Mouse (Mus musculus): ENCODE data around the gene Sgcd.

Sgcd gene

DNA sequence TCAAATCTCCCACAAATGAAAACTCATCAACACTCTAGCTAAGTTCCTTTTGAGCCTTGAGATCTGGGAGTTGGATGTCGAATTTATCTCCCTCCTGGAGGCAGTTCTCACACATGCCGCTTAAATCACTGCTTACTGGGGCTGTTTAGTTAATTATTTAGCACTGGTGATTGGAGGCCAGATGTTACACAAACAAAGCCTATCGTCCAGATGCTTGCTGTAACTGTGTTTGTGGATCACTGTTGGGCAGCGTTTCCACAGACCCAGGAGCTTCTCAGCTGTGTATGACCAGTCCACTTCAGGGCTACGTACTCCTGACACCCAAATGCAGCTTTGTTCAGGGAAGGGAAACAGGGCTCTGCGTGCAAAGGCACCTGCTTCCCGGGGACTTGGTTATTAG lies 858.8 kb downstream of the Sgcd start:
- DNase-seq = no peak

DNA sequence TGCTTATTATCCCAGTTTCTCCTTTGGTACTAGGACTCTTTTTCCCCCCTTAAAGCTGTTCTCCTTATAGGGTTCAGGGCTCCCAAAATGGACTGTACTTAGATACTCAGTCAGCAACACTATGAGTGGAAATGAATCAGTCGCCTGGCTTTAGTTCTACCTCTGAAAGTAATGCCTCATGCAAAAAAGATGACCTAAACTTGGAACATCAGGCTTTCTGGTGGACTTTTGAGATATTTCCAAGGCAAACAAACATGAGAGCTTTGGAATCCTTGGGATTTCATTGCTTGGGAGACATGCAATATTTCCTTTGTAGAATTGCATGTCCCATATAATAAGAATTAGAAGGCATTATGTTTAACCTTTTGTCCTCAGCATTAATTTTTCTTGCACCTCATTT lies 859.6 kb downstream of the Sgcd start:
- peak; percentile 6 for DNase-seq

DNA sequence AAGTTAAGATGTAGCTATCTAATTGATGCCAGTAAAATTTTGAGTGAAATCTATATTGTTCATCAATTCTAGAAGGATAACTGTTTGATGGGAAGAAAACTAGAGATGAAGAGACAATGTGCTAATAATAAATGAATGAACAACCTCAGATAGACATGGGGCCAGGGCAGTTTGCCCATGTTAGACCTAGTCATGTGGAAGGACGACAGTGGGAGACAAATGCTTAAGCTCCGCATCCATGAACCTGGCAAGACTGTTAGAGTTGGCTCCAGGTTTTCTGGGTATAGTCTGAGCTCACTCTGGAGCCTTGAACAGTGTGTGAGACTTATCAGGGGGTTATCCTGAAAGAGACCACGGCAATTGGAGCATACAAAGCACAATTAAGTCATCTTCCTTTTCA lies 860.4 kb downstream of the Sgcd start:
- no peak for DNase-seq

DNA sequence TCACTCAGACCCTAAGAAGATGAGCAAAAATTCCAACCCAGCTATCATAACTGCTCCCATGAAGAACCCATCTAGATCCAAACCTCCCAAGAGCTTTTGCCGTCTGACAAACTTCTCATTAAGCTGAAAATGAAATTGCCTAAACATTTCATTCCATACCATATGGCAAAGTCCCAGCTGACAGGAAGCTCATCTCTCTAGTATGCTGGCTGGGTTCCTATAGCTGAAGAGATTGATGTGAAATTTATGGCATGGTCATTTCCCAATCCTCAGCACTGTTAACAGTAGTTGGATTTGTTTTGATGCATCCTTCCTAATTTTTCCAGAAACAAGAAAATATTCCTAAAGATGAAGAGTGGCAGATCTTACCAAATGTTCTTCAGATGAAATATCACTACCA lies 867.9 kb downstream of the Sgcd start:
- no peak for DNase-seq

DNA sequence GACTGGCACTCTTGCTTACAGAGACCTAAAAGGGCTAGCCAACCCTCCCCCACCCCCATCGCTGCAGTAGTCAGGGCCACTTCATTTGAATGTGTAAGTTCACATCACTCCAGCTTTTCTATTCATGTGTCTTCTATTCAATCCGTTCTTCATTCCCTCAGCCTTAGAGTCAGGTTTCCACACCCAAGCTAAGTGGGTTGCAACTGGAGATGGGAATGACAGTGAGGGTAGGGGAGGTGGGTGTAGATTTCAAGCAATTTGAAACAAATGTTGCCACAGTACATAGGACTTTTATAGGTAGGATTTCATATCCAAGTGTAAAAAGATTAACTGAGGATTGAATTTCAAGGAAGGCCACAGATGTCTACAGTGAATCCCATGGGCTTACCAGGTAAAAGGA lies 870.9 kb downstream of the Sgcd start:
- DNase-seq = no peak

DNA sequence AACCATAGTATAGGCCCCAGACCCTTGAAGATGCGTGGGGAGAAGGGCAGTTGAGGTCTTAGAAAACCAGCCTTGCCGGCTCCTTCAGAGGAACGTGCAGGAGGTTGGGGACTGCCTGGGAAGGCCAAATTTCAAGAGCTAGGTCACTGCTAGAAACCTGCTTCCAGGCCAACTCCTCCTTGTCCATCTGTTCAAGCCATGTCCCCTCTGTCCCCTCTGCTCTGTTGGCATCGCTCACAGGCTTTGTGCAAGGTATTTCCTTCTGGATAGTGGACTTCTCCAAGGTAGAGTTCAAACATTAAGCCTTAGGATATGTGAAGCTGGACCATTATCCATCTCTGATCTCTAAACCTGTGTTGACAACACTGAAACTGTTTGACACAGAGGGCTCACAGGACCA lies 874.4 kb downstream of the Sgcd start:
- no peak for DNase-seq

DNA sequence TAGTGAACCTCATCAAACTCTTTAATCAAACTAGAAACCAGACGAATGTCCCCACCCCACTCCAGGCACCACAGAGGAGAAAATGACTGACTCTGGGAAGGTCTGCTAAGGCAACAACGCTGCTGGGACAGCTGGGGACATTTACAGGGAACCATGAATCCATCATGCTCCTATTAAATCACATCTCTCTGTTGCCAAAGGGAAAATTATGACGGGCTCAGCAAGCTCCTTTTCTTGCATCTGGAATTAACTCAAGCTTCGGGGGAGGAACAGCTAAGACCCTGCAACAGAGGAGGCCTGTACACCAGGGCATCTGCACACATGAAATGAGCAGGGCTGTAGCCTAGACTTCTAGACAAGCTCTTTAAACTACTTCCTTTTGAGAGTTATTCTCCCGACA lies 875.7 kb downstream of the Sgcd start:
- no peak for DNase-seq

DNA sequence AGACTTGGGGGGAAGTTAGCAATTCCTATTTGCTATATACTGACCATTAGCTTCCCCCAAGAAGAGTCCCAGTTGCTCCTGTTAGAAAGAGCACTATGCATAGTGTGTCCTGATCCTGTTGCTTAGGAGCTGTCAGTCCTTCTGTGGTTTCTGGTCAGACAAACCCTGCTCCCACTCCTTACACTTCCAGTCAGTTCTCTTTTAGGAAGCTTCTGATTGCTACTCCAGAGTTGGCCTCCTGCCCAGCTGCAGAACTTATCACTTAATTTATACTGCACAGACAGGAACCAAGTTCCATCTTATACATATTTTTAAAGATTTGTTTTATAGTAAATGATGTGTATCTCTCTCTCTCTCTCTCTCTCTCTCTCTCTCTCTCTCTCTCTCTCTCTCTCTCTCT lies 878.5 kb downstream of the Sgcd start:
- peak; percentile 3 for DNase-seq

DNA sequence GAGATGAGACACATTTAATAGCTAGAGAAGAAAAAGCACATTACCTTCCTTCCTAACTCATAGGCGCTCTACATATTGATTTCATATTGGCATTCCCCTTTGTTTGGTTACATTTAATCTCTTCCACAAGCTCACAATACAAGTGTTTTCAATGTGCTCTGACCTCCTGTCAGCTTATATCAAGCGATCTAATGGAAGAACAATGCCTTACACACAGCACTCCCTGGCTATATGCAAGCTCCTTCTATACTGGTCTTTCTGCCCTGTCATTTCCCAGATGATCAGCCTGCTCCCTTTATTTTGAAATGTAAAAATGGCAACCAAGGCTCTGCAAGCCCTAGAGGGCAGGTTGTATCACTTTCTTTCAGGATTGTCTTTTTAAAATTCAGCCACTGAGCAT lies 881.1 kb downstream of the Sgcd start:
- DNase-seq = no peak

DNA sequence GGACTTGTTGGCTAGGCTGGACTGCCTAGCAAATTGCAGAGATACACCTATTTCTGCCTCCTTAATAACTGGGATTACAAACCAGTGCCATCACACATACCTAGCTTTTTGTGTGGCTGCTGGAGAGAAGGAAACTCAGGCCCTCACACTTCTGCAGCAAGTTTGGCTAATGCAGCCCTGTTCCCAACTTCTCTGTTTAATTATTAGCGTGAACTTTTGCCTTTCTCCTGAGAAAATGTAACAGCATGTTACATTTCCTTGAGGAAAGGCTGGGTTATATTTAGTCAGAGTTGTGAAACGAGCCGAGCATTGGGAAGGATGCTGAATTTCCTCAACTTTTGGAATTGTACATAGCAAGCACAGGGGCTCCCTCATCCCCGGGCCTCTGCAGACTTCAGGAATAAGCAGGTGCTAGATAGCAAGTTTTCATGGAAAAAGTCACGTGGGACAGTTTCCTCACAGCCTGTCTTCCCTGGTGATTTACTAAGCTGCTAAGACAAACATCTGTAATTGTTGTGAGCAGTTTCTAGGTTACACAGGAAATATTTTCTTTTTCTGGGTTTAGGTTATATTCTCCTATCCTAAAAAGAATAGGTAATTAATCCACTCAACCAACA lies 895.4 kb downstream of the Sgcd start:
- DNase-seq = no peak

DNA sequence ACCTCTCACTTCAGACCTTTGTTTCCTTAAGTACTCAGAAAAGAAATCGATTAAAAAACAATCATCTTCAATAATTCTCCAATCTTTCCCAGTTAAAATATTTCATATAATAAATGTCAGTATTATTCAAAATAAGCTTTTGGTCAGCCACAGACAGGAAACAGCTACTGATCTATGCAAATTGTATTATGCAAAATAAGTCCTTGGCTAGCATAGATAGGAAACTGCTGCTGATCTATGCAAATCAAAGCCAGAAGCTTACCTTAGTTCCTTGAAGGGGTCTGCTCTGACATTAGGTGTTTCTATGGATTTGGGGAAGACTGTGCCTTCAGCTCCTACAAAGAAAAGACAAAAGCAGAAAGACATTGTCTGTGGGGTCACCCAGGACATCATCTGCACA lies 906.3 kb downstream of the Sgcd start:
- no peak for DNase-seq

DNA sequence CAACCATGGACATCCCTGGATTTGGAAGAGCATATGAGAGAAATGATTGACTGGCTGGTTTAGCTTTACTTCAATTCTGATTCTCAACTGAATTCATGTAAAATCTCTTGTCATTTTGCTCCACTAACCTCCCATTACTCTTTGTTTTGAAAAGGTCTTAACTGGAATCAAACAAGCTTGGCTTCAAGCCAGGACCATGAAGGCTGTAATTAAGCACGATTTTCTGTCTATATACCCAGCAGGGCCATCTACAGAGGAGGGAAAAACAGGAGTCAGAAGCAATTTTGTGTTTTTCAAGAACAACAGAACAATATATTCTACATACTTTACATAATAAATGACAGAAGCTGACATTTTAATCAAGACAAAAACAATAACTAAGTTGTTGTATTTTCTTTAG lies 915.2 kb downstream of the Sgcd start:
- no peak for DNase-seq

DNA sequence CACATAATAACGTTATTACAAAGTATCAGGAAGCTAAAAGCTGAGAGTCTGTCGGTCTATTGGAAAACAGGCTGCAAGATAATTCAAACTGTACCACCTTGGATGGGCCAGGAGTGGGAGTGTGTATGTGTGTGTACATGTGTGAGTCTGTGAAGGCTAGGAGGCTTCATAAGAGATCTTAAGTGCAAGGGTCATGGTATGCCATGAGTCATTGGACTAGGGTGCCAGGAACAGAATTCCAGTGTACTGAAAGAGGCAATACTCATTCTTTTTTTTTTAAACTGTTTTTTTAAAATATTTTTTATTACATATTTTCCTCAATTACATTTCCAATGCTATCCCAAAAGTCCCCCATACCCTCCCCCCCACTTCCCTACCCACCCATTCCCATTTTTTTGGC lies 917.6 kb downstream of the Sgcd start:
- DNase-seq = no peak

DNA sequence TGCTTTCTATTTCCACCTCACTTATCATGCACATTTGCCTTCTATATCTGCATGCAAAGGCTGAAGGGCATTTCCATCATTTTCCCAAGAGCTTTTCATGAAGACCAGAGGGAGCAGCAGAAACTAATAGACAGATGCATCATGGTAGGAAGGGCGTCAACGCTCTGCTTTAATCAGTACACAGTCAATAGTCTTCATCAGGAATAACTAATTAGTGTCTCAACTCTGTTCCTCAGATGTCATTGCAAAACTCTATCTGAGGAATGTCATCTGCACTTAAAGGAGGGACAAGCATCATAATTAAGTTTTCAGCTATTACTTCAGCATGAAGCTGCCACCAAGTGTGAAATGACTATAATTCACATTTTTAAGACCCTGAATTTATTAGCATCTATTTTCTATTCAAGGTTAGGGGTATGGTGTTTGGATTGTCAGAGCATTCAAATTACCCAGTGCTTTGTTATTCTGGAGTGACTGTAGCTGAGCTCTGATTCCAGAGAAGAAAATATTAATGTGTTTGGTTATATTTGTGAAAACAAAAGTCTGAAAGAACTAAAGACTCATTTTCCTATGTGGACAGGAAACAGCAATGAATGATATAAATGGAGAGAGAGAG lies 918.9 kb downstream of the Sgcd start:
- DNase-seq = no peak

DNA sequence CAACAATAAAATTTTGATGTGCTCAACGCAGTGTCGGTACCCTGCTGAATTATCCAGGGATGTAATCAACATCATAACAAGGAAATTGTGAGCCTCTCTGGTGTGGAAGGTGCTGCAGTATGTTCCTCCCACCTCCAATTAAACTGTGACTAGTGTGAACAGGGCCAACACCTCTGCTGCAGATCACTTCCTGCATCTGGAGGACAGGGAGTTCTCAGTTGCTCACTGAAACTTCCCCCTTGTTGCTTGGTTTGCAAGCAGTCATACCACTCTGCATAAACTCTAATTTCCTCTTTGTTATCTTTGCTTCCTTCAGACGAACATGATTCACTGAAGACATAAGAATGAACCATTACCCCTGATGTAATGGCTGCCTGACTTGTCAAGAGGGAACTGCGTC lies 925.1 kb downstream of the Sgcd start:
- DNase-seq = no peak

DNA sequence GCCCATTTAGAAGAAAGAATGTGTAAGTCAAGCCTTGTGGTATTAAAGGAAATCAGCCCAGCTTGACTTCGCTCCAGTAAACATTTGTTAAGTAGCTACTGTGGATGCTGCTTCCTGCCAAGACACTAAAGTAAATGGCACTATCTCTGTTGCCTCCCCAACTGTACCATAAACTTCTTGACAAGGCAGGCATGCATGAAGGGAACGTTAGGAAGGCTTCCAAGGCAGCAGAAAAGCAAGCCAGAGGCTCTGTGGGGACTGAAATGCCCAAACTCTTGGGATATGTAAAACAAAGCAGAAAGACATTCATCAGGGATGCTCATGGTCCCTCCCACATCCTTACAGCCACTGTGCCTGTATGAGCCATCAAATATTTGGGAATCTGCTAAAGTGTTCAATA lies 938.4 kb downstream of the Sgcd start:
- DNase-seq = no peak

DNA sequence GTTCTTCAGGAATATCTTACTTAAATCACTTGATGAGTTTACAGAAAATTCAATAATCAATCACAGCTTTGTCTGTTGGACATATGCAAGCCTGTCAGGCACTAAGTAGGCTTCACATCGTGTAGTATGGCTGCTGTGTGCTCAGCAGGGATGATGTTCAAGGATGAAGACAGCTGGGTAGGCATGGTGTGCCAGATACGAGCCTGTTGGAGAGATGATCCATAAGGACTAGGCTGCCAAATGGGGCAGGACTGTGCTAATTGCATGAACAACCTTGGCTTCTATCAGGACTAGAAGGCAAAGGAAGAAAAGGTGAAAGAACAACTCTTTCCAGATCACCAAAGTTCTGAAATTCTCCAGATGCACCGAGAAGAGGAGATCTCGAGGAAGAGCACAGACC lies 939.0 kb downstream of the Sgcd start:
- DNase-seq = no peak

DNA sequence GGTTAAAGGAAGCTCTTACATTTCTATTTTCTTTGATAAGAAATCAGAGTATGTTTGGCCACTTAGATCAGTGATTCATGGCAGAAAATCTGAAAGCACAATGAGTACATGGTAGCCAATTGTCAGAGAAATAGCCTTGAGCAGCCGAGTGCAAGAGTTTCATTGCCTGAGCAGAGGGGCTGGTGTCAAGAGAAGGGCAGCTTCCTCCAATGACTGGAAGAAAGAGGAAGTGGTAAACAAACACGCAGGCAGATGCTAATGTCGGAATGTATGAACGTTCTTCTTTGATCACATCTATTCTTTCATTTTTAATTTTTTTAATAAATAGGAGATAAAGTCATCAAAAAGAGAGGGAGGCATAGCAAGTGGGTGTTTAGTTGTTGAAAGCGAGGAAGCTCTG lies 956.5 kb downstream of the Sgcd start:
- no peak for DNase-seq

DNA sequence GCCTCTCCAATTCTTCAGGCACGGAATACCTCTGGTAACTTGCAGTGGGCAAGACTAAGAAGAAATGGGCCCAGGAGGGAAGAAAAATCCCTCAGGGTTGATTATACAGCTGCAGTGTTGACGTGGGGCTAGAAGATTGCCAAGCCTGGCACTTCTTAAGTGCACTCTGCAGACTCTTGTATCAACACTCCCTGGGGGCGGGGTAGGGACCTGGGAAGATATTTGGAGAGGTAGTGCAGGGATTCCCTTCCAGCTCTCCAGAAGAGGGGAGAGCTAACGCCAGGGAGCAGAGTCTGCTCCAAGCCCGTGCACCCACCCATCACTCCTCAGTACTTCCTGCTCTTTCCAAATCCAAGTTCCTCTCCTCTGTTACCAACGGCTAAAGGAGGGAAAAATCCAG lies 967.9 kb downstream of the Sgcd start:
- DNase-seq = peak; percentile 21

DNA sequence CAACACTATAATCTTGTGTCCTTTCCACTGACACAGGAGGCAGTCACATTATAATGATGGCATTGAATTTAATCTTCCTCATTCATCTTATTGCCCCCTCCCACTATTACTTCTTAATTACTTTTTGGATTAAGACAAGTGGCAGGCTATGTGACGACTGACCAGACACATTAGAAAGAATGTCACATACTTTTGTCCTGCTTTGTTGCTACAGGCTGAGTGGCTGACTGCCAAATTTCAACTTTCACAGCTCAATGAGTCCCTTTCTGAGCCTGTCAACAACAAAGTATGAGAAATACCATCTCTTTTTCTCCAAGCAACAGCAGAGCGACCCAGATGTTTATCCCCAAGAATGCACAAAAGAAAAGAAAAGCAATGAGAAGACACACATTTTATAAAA lies 970.6 kb downstream of the Sgcd start:
- no peak for DNase-seq

DNA sequence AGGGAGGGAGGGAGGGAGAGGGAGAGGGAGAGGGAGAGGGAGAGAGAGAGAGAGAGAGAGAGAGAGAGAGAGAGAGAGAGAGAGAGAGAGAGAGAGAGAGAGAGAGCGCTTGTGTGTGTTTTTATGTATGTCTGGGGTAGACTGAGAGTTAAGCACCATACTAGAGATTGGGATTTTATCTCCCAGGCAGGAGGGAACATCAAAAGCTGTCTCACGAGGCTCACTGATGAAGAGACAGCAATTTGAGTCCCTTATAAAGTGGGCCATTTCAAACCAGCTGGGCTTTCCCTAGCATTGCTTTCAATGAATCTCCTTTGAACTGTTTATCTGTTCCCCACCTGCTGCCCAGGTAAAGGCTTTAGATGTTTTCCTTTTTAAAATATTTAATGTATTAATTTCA lies 973.1 kb downstream of the Sgcd start:
- DNase-seq = no peak

DNA sequence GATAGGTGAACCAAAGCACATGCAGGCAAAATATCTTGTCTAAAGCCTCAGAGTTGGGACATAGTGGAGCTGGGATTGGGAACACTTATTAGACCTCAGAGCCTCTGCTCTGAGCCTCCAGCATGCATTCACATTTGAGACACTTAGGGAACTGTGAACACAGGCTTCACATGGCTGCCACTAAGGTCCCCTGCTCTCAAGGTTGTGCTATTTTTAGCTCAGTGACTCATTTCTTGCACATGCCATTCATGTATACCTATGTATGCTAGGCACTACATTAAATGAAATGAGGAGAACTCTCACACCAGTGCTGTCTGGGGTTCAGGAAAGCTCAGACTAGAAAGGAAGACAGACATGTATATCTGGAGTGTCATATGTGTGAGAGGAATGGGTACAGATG lies 974.5 kb downstream of the Sgcd start:
- no peak for DNase-seq

DNA sequence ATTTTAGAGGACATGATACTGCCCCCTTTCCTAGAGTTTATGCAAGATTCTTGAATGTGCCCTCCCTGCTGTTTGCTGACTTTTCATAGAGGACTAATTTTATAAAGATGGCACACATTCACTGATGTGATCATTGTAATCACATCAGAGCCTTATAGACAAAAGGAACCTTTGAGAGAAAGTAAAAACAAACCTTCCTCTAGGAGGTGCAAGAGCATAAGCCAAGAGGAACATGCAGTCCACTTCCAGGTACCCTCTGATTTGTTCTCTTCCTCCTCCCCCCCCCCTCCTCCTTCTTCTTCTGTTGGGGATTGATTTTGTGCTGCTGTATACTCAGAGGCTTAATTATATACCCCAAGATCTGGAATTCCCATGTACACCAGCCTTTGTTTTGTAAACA lies 978.6 kb downstream of the Sgcd start:
- no peak for DNase-seq

DNA sequence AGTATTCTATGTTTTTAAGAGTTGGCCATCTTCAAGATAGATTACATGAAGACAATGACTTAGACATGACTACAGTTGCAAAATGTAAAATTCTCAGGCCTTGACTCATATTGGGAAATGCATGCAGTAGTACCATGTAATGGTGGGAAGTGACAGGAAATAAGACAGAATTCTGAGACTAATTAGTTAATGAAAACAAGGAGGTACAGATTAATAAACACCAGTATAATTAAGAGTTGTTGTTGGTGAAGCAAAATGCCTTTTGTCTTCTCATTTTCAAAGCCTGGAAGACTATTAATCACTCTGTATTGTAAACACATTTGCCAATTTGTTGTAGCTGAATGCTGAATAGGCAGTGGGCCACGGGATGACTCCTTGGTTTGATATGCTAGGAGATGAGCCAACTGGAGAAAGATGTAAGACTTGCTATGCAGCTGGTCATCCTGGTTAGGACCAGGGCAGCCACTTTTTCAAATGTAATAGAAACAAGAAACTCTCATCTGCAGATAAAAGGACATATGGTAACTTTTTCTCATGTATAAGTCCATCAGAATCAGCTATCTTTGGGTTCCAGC lies 983.4 kb downstream of the Sgcd start:
- peak; percentile 7 for DNase-seq

DNA sequence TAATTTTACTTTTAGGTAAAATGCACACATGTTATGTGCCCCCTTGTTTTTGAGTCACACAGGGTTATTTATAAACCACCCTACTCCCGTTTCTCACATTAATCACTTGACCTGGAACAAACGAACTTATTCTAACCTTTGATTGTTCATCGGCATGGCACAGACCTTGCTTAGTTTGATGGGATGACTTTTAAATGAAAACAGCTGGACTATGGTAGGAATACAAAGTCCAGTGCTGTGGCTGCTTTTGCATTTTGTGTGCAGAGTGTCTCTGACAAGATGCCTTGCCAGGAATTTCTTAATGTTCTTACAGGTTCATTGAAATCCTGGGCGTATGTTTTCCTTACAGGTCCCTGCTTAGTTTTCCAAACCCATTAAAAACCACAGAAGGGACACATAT lies 1049.5 kb downstream of the Sgcd start:
- no peak for DNase-seq

All from lung, postnatal 36 days (tissue).